Mouse (Mus musculus) splenic B cell, adult 2 months (primary cell): ENCODE measurements around the gene Sox2.

Experiments used
- DNase-seq: peaks from one replicate; pipeline ENCODE4 v3.0.0-alpha.2; 2011; ENCODE audit warnings: low read depth, low spot score
- H3K27me3 ChIP-seq: 2 replicates; pipeline ENCODE4 v1.6.1; 2012; ENCODE audit warnings: mild to moderate bottlenecking, low read length, moderate library complexity, mixed read lengths; ENCODE audit not compliant: control insufficient read depth, poor library complexity, insufficient read depth, severe bottlenecking
- H3K36me3 ChIP-seq: 2 replicates; pipeline ENCODE4 v1.6.1; 2012; ENCODE audit warnings: mild to moderate bottlenecking, low read length, moderate library complexity, mixed read lengths; ENCODE audit not compliant: control insufficient read depth, poor library complexity, insufficient read depth, severe bottlenecking

The Sox2 gene

DNA sequence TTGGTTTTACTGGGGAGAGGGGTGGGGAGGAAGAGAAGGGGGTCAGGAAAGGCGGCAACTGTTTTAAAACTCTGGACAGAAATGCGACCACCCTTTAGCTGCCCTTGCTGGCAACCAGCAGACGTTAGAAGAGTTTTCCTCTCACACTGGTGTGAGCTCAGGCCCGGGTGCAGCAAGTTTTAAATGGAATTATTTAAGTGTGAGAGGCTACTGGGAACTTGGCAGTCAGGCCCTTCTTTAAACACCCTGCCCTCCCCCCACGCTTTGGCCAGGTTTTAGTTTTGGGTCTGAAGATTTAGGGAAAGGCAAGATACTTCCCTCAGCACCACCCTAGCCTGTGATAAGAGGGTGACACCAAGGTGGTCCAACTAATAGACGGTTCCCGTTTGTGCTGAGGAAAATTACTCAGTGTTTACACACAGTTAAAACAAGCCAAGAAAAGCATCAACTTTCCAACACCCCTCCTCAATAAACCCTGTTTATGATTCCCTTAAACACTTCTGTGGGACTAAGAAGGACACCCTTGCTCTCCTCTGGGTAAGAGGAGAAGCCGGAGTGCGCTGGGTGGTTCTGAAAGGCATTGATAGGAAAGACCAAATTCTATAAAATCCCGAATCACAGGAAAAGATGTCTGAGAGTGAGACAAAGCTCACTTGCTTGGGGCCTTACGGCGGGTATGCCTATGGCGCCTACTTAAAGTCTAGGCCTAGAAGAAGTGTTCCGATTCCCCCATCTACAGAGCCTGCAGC lies 10.5 kb downstream of the Sox2 start:
- Histone ChIP-seq H3K36me3 (no peaks in the 10 kb centered on the region), H3K27me3 (peaks cover 3% of the 10 kb centered on the region; the same call in 1 of the 2 replicates)
- no peak for DNase-seq

- H3K27me3 ChIP-seq, result no peaks in the 10 kb centered on the region
- H3K36me3 ChIP-seq, result no peaks in the 10 kb centered on the region
- DNase-seq, result no peak
These were observed 11.3 kb downstream of the Sox2 start for GRCm38 (mm10) chr3:34661341-34662007.

GRCm38 (mm10) chr3:34662008-34662711 lies 12.0 kb downstream of the Sox2 start:
- H3K27me3 ChIP-seq, result no peaks in the 10 kb centered on the region
- no peak for DNase-seq
- no peaks in the 10 kb centered on the region for H3K36me3 ChIP-seq

DNA sequence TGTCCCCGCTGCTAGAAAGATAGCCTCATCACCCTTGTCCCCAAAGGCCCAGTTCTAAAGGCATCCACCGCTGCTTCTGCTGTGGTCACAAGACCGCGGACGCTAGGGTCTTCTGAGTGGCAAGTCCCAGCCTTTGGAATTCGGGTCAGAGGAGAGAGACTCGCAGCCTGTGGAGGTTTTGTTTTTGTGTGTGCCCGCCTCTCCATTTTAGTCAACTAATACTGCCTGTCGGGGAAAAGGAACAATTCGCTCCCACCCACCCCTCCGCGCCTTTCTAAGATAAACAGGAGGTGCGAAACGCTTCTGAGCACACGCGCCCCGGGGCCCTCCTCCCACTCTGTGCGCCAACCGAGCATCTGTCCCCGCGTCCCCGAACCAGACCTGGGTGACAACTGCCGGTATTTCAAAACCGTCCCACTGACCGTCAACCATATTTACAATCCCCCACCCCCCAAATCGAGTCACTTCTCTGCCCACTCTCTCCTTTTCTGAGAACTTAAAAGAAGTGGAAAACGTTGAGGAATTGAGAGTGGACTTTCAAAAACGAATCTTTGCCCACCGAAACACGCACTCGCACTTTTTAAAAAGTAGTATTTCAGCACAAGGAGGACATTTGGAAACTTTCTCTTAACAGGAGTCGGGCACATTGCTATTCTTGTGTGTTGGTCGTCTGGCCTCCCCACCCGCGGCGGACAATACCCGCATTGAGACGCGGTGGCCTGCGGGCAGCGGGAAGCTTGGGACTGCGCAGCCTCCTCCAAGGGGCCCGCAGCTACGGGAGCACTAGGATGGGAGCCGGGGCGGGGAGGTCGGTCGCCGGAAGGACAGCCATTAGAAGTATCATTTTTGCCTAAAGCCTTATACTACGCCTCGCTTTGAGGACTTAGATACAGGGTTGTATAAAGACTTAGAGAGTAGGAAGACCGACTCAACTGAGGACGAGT lies 12.8 kb downstream of the Sox2 start:
- no peak for DNase-seq
- Histone ChIP-seq H3K36me3 (no peaks in the 10 kb centered on the region), H3K27me3 (no peaks in the 10 kb centered on the region)

DNA sequence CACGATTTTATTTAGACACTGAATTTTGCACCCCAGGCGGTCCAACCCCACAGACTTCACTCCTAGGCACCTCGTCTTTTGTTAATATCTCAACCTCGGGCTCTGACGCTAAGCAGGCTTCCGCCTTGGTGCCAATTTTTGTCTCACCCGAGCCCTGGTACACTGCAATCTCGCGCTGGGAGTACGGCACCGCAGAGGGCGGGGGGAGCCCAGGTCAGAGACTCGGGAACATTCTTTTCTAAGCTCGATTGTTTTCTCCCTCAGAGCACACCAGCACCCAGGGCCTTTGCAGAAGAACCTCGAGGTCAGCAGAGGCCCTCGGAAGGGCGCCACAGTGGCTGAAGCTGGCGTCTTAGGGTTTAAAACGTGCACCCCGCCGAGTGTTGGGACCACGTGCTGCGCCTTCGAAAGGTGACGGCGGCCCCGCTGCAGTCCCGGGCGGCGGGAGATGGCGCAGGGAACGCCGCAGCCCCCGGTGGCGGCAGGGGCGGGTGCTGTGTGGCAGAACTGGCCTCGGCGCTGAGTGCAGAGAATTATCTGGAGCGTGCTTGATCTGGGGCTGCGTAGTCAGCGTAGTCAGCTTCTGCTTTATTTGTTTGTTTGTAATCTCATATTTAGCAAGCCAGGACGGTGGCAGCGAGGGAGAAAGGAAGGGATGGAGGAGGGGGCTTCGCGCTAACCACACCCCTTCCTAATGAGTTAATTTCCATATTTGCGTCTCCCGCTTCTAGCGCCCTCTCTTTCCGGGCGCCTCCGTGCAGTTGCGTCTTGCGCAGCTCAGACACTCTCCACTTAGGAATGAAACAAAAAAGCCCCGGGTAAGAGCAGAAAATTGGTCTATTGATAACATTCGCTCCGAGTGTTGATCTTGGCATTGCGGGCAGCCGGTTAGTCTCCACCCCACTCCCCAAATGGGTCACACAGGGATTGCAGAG lies 13.8 kb downstream of the Sox2 start:
- Histone ChIP-seq H3K36me3 (no peaks in the 10 kb centered on the region), H3K27me3 (no peaks in the 10 kb centered on the region)
- DNase-seq, result no peak

DNA sequence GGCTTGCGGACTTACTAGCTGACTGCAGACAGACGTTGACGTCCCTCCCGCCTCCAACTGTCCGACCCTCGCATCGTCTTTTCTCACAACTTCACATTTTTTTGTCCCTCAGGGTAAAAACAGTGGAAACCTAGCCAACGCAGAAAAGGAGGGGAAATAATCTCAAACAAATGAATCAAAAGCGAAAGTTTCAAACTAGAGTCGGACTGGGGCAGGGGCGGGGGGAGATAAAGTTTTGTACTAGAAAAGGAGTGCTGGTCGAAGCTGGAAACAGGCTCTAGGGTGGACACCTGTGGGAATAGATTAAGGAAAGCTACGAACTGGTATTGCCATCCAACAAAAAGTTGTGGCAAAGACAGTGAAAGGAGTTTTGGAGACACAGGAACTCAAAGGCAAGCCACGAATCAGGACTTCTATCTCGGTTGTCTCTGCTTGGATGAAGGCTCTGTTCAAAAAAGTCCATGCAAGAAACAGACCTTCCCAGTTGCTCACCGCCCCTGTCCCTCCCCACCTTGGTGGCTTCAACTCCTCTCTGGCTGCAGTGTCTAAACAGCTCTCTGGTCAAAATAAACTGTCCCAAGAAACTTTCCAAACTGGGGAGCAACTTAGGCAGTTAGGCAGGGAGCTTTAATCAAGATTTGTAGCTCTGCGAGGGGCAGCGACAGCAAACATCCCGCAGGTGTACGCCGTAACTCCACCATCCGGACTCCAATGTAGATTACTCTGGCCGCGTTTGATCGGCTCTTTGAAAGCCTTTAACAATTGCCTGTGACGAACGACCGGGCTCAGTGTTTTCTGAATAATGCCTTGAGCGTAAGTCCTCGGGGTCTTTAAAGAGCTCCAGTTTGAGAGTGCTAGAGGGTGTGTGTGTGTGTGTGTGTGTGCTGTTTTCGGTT lies 14.7 kb downstream of the Sox2 start:
- Histone ChIP-seq H3K27me3 (no peaks in the 10 kb centered on the region), H3K36me3 (no peaks in the 10 kb centered on the region)
- DNase-seq, result no peak

- no peaks in the 10 kb centered on the region for H3K27me3 ChIP-seq
- no peak for DNase-seq
- no peaks in the 10 kb centered on the region for H3K36me3 ChIP-seq
These were observed 15.8 kb downstream of the Sox2 start for GRCm38 (mm10) chr3:34665751-34666665.

GRCm38 (mm10) chr3:34667180-34667579 lies 17.0 kb downstream of the Sox2 start:
- no peak for DNase-seq
- H3K27me3 ChIP-seq, result no peaks in the 10 kb centered on the region
- H3K36me3 ChIP-seq, result no peaks in the 10 kb centered on the region

GRCm38 (mm10) chr3:34667881-34668817 lies 17.9 kb downstream of the Sox2 start:
- H3K36me3 ChIP-seq, result no peaks in the 10 kb centered on the region
- no peak for DNase-seq
- H3K27me3 ChIP-seq, result no peaks in the 10 kb centered on the region

DNA sequence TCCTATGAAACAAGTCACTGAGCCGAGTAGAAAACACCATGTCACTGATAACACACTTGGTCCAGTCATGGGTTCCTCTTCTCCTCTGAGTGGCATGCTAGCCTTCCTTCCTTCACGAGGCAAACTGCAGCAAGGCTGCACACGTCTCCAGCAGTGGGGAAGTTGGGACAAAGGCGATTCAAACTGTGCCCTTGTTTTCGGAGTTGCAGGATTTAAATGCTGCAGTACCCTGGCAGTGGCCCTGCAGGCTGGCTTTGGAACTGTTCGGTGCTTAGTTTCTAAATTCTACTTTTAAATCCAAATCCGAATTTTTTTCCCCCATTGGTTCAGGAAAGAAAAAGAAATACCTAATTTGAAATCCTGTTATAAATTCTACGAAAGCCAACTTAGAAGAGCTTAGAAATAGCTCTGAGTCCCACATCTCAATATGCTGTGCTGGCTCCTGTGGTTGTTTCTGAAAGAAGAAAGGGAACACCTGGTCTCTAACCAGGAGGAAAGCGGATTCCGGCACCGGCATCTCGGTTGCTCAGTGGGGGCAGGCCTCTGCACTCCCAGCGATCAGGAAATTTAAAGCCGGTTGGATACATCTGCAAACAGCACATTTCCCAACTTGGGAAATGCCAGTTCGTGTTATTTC lies 20.9 kb downstream of the Sox2 start:
- H3K27me3 ChIP-seq, result no peaks in the 10 kb centered on the region
- no peak for DNase-seq
- no peaks in the 10 kb centered on the region for H3K36me3 ChIP-seq

- DNase-seq, result no peak
- Histone ChIP-seq H3K27me3 (no peaks in the 10 kb centered on the region), H3K36me3 (no peaks in the 10 kb centered on the region)
These were observed 28.6 kb downstream of the Sox2 start for GRCm38 (mm10) chr3:34678840-34679239.
